Mouse (Mus musculus) bone marrow macrophage, adult 2 months (primary cell): ENCODE data around the gene Gm4131.
A peak's percentile ranks its signal among the peaks of the same experiment; 100 is the strongest.

Source experiments
- CTCF ChIP-seq: IDR thresholded peaks from 2 replicates; pipeline ENCODE4 v1.5.1; 2012; ENCODE audit warnings: low read depth, mild to moderate bottlenecking, low read length, moderate library complexity
- POLR2A ChIP-seq: IDR thresholded peaks from 2 replicates; pipeline ENCODE4 v1.6.1; 2012; ENCODE audit warnings: mild to moderate bottlenecking, low read depth, low read length, borderline replicate concordance

DNA sequence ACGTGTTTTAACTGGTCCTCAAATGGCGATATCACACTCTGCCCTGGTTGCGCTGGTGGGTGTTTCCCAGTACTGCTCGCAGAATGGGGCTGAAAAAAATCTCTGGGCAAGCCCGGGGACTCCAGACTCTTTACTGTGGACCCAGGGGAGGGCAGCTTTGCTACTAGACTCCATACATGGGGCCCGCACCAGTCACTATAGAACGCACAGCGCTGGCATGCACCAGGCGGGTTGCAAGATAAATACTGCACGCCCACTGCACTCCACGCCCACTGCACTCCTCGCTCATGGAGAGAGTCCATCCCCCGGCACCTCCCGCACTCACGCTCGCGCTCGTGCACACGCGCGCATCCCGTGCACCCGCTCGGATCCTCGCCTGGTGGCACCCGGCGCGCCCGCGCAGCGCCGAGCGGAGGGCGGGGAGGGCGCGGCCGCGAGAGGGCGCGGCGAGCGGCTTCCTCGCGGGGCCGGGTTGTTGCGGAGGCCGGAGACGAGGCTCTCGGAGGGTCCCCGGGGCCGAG lies 11.4 kb downstream of the Gm4131 start, which contains the start of gene Fam124a:
- TF ChIP-seq POLR2A = no peak
- TF ChIP-seq CTCF = peak; percentile 26; the same call in 1 of the 2 replicates
